ENCODE assay signal across 7 mouse cellular contexts in the genomic region with DNA sequence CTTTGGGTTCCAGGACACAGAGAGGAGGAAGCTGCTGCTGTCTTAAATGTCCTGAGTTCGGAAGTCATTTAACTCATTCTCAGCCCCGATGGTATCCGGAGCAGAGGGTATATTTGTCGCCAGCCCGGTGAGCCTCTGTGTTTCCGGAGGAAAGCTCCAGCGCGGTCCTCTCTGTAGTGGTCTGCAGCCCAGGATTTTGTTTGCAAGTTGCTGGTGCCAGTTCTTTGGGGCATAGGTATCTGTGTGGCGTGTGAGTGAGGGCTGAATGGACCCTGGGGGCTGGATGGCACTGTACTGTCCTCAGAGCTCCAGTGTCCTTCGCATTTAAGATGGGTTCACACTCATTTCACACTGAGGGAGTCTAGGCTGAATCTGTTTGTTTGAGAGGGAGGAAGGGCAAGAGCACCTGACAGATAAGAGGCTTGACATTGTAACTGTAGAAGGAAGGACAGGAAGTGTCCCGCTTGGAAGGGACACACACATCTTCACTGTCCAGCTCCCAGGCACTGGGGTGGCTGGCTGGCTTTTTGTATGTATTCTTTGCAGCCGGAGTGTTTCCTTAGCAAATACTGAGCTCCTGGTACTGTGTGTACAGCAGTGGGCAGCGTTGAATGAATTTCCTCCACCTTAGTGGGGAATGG. TPM values are rescaled to one million over a fixed set of nuclear protein-coding genes. Genes with fewer than 3 reads are reported as not detected.
A peak's percentile ranks its signal among the peaks of the same experiment; 100 is the strongest.
DNase-seq lines count a peak whose midpoint lies in the region; ATAC-seq and TF ChIP-seq lines count a peak whose summit lies in the region.

No protein-coding gene starts in this region.

- peak; percentile 4 for DNase-seq in brain, embryonic 14.5 days (ENCODE audit: low read depth)
- no peak for DNase-seq in embryonic facial prominence, embryonic 10.5 days (ENCODE audit: low spot score)
- peak; percentile 50 for DNase-seq in yolk sac, embryonic 10.5 days (ENCODE audit: low spot score)
- DNase-seq in T-cell, adult 2 months (ENCODE audit: low spot score) = no peak
- DNase-seq in ovary, postnatal 10 days (ENCODE audit: low spot score) = no peak

- peaks cover 8% of the 10 kb centered on the region for H3K36me3 ChIP-seq in embryonic facial prominence, embryonic 10.5 days (replicated peaks)
- no peaks in the 10 kb centered on the region for H3K36me3 ChIP-seq in lung, embryonic 16.5 days (ENCODE audit: control insufficient read depth, insufficient read depth, low read length)

- H3K4me3 ChIP-seq in embryonic facial prominence, embryonic 10.5 days = peak overlapping the region; percentile 64
- H3K4me3 ChIP-seq in lung, embryonic 16.5 days (ENCODE audit: low read length) = peak overlapping the region; percentile 50

- peak overlapping the region; percentile 71 for H3K9ac ChIP-seq in lung, embryonic 16.5 days (ENCODE audit: low read length)

- peaks cover 8% of the 10 kb centered on the region; the same call in 1 of the 2 replicates for H3K27me3 ChIP-seq in embryonic facial prominence, embryonic 10.5 days (replicated peaks; ENCODE audit: low read depth, poor library complexity, severe bottlenecking)
- no peaks in the 10 kb centered on the region for H3K27me3 ChIP-seq in lung, embryonic 16.5 days (ENCODE audit: control insufficient read depth, insufficient read depth, low read depth, low read length)

- peaks cover 74% of the 10 kb centered on the region for H3K4me1 ChIP-seq in embryonic facial prominence, embryonic 10.5 days
- peaks cover 34% of the 10 kb centered on the region for H3K4me1 ChIP-seq in lung, embryonic 16.5 days (replicated peaks; ENCODE audit: control insufficient read depth, insufficient read depth, low read length)

- H3K9me3 ChIP-seq in embryonic facial prominence, embryonic 10.5 days = no peaks in the 10 kb centered on the region
- no peaks in the 10 kb centered on the region for H3K9me3 ChIP-seq in lung, embryonic 16.5 days (ENCODE audit: control insufficient read depth, low read length)

- peak overlapping the region; percentile 59 for H3K4me2 ChIP-seq in lung, embryonic 16.5 days (ENCODE audit: low read depth, low read length)

- TF ChIP-seq POLR2A in brain, embryonic 14.5 days (IDR thresholded peaks at IDR 0.05; ENCODE audit: borderline replicate concordance, extremely low read depth, insufficient read depth, insufficient read length, poor library complexity, severe bottlenecking) = no peak

- peak overlapping the region; percentile 95 for H3K27ac ChIP-seq in embryonic facial prominence, embryonic 10.5 days (replicated peaks)
- H3K27ac ChIP-seq in lung, embryonic 16.5 days (ENCODE audit: low read length) = peak overlapping the region; percentile 95

- TF ChIP-seq CTCF in brain, embryonic 14.5 days (IDR thresholded peaks at IDR 0.05; ENCODE audit: borderline replicate concordance, extremely low read depth, insufficient read depth, insufficient read length) = no peak

- peak; percentile 41 to 54 for ATAC-seq in hematopoietic stem cell, adult 5-6 weeks (replicated peaks in 1 of 2; ENCODE audit: insufficient read depth in 1 of 2, low FRiP score in 2 of 2, low TSS enrichment in 1 of 2, low read depth in 1 of 2, poor library complexity in 2 of 2, severe bottlenecking in 2 of 2)
- ATAC-seq in lung, embryonic 16.5 days (ENCODE audit: low read depth) = peak; percentile 2; the same call in 1 of the 2 replicates

- WGBS in embryonic facial prominence, embryonic 10.5 days = 31% methylated on average over 13 of the region's 13 CpGs
- 21% methylated on average over 13 of the region's 13 CpGs for WGBS in lung, embryonic 16.5 days

RNA-seq across cellular contexts. Expression of a gene that starts 41.4 kb away (rescaled TPM):
- polyA plus RNA-seq in brain, embryonic 14.5 days (2012; rRNA removed) = not detected in 2 replicates
- polyA plus RNA-seq in embryonic facial prominence, embryonic 10.5 days (2016; fragmentation: Nextera tagmentation; extraction: Ambion mirVana) = not detected in 2 replicates
- total RNA-seq in hematopoietic stem cell, adult 5-6 weeks (2017) = not detected in 2 replicates
- not detected in 2 replicates for polyA plus RNA-seq in lung, embryonic 16.5 days (2015; fragmentation: Nextera tagmentation; extraction: Ambion mirVana)

Comparison
In these comparisons a context has a peak if more than half of its experiments do, and no peak if none do; other contexts are left out.
1. DNase-seq: peak in brain, embryonic 14.5 days (single experiment) and yolk sac, embryonic 10.5 days (single experiment); none in embryonic facial prominence, embryonic 10.5 days (single experiment), T-cell, adult 2 months (single experiment) and ovary, postnatal 10 days (single experiment).